In genomic region chr3:121170631-121171030, GRCm38 (mm10) we compare ENCODE assay signal across 8 mouse cellular contexts. TPM values are rescaled to one million over a fixed set of nuclear protein-coding genes. Genes with fewer than 3 reads are reported as not detected.
DNase-seq lines count a peak whose midpoint lies in the region; ATAC-seq and TF ChIP-seq lines count a peak whose summit lies in the region.

No protein-coding gene starts in this region.

- no peak overlapping the region; the same call in 1 of the 2 replicates for H3K9ac ChIP-seq in kidney, embryonic 14.5 days (ENCODE audit: low read depth, low read length)
- no peak overlapping the region for H3K9ac ChIP-seq in embryonic facial prominence, embryonic 11.5 days (replicated peaks; ENCODE audit: low read length)
- no peak overlapping the region; the same call in 1 of the 2 replicates for H3K9ac ChIP-seq in intestine, embryonic 16.5 days (ENCODE audit: low read depth, low read length)

- H3K4me3 ChIP-seq in kidney, embryonic 14.5 days (ENCODE audit: low read length): peak overlapping the region; percentile 71
- H3K4me3 ChIP-seq in embryonic facial prominence, embryonic 11.5 days (ENCODE audit: low read depth, low read length): no peak overlapping the region
- H3K4me3 ChIP-seq in intestine, embryonic 16.5 days (ENCODE audit: low read length): peak overlapping the region; percentile 67
- H3K4me3 ChIP-seq in myocyte: peak overlapping the region; percentile 61

- H3ac ChIP-seq in myocyte (ENCODE audit: control insufficient read depth, insufficient read length): peak overlapping the region; percentile 18

- no peaks in the 10 kb centered on the region for H3K79me2 ChIP-seq in myocyte (ENCODE audit: control insufficient read depth, insufficient read depth)

- H3K36me3 ChIP-seq in kidney, embryonic 14.5 days (ENCODE audit: control insufficient read depth, insufficient read depth, low read length): no peaks in the 10 kb centered on the region
- H3K36me3 ChIP-seq in embryonic facial prominence, embryonic 11.5 days (replicated peaks; ENCODE audit: control insufficient read depth, insufficient read depth, low read depth, low read length): no peaks in the 10 kb centered on the region; the same call in 1 of the 2 replicates
- H3K36me3 ChIP-seq in intestine, embryonic 16.5 days (ENCODE audit: control insufficient read depth, insufficient read depth, low read length): no peaks in the 10 kb centered on the region
- H3K36me3 ChIP-seq in myocyte (ENCODE audit: control insufficient read depth, insufficient read depth): no peaks in the 10 kb centered on the region

- ATAC-seq in kidney, embryonic 14.5 days (ENCODE audit: low FRiP score, low TSS enrichment): no peak
- ATAC-seq in embryonic facial prominence, embryonic 11.5 days (replicated peaks; ENCODE audit: insufficient number of reproducible peaks, low FRiP score, low TSS enrichment, low read depth): 0 out of 2 replicates have a peak, but pooled peaks have one; percentile 29
- ATAC-seq in intestine, embryonic 16.5 days: no peak

- no peaks in the 10 kb centered on the region for H3K9me3 ChIP-seq in kidney, embryonic 14.5 days (ENCODE audit: control insufficient read depth, low read length)
- H3K9me3 ChIP-seq in embryonic facial prominence, embryonic 11.5 days (replicated peaks; ENCODE audit: control insufficient read depth, low read length): no peaks in the 10 kb centered on the region
- H3K9me3 ChIP-seq in intestine, embryonic 16.5 days (ENCODE audit: control insufficient read depth, low read length): no peaks in the 10 kb centered on the region

- no peak for DNase-seq in kidney, postnatal 25 days
- no peak for DNase-seq in embryonic facial prominence, embryonic 11.5 days (ENCODE audit: low spot score)
- DNase-seq in yolk sac, embryonic 10.5 days (ENCODE audit: low spot score): no peak
- DNase-seq in adipocyte (ENCODE audit: low spot score): no peak
- DNase-seq in cerebellum, postnatal 25 days: no peak

- no peaks in the 10 kb centered on the region for H3K4me1 ChIP-seq in kidney, embryonic 14.5 days (ENCODE audit: control insufficient read depth, insufficient read depth, low read length)
- no peaks in the 10 kb centered on the region for H3K4me1 ChIP-seq in embryonic facial prominence, embryonic 11.5 days (ENCODE audit: control insufficient read depth, insufficient read depth, low read length)
- H3K4me1 ChIP-seq in intestine, embryonic 16.5 days (ENCODE audit: control insufficient read depth, insufficient read depth, low read length): no peaks in the 10 kb centered on the region

- no peaks in the 10 kb centered on the region for H3K27me3 ChIP-seq in kidney, embryonic 14.5 days (ENCODE audit: control insufficient read depth, insufficient read depth, low read length)
- no peaks in the 10 kb centered on the region for H3K27me3 ChIP-seq in embryonic facial prominence, embryonic 11.5 days (ENCODE audit: control insufficient read depth, insufficient read depth, low read length)
- no peaks in the 10 kb centered on the region for H3K27me3 ChIP-seq in intestine, embryonic 16.5 days (replicated peaks; ENCODE audit: control insufficient read depth, insufficient read depth, low read length)
- H3K27me3 ChIP-seq in myocyte (ENCODE audit: control insufficient read depth, insufficient read depth, insufficient read length): no peaks in the 10 kb centered on the region

- peak overlapping the region; percentile 71 for H3K4me2 ChIP-seq in kidney, embryonic 14.5 days (replicated peaks; ENCODE audit: low read depth, low read length)
- H3K4me2 ChIP-seq in embryonic facial prominence, embryonic 11.5 days (ENCODE audit: low read depth, low read length): no peak overlapping the region; the same call in 1 of the 2 replicates
- H3K4me2 ChIP-seq in intestine, embryonic 16.5 days (ENCODE audit: low read depth, low read length): peak overlapping the region; percentile 74
- H3K4me2 ChIP-seq in myocyte (ENCODE audit: low read depth): peak overlapping the region; percentile 79

- WGBS in kidney, embryonic 14.5 days: 44% methylated on average over 7 of the region's 7 CpGs
- WGBS in embryonic facial prominence, embryonic 11.5 days: 54% methylated on average over 7 of the region's 7 CpGs
- 46% methylated on average over 7 of the region's 7 CpGs for WGBS in intestine, embryonic 16.5 days

- no peak overlapping the region for H3K27ac ChIP-seq in kidney, embryonic 14.5 days (ENCODE audit: low read depth, low read length)
- H3K27ac ChIP-seq in embryonic facial prominence, embryonic 11.5 days (replicated peaks; ENCODE audit: low read depth, low read length): no peak overlapping the region
- no peak overlapping the region for H3K27ac ChIP-seq in intestine, embryonic 16.5 days (ENCODE audit: low read length)

- TF ChIP-seq POLR2A in myocyte (IDR thresholded peaks at IDR 0.05; ENCODE audit: insufficient read length, low read depth): no peak

TF ChIP-seq in myocyte, 11 proteins besides CTCF, POLR2A, EP300 and RAD21:
- no peak for TF ChIP-seq USF1 (IDR thresholded peaks at IDR 0.05; ENCODE audit: low read depth)
- TF ChIP-seq MAX (IDR thresholded peaks at IDR 0.05; ENCODE audit: low read depth): no peak
- no peak for TF ChIP-seq MYOD1 (IDR thresholded peaks at IDR 0.05; ENCODE audit: control insufficient read depth in 1 of 3, insufficient read length in 2 of 3, low read depth in 2 of 3)
- TF ChIP-seq MYOG (IDR thresholded peaks at IDR 0.05; ENCODE audit: control insufficient read depth in 1 of 3, insufficient read depth in 1 of 3, insufficient read length in 2 of 3, low read depth in 2 of 3): no peak
TF ChIP-seq in myocyte: peak in this region for 0.

RNA-seq across cellular contexts. Expression of gene Rwdd3, which starts 0.9 kb away (rescaled TPM):
- polyA plus RNA-seq in kidney, embryonic 14.5 days (2014; fragmentation: Nextera tagmentation; extraction: Ambion mirVana): 6.5 and 7.0 TPM in 2 replicates
- 3.6 and 5.5 TPM in 2 replicates for polyA plus RNA-seq in embryonic facial prominence, embryonic 11.5 days (2014; fragmentation: Nextera tagmentation; extraction: Ambion mirVana)
- polyA plus RNA-seq in intestine, embryonic 16.5 days (2015; fragmentation: Nextera tagmentation; extraction: Ambion mirVana): 4.8 and 5.5 TPM in 2 replicates
- 3.3 TPM for polyA plus RNA-seq in myocyte (2012; fragmentation: generic; extraction: Trizol)
